Mouse (Mus musculus) yolk sac, embryonic 10.5 days (tissue): ENCODE measurements around the gene Gemin7.
"Not testable (repeated sequence)": the region's sequence is repeated elsewhere in the genome, so short reads cannot be mapped to it uniquely, and the experiment has no call there.

Experiments used
- DNase-seq: peaks from one replicate; pipeline ENCODE4 v3.0.0-alpha.2; 2017; ENCODE audit warnings: low spot score

The Gemin7 gene

GRCm38 (mm10) chr7:19577141-19577852 is at the start of gene Gemin7, which contains the start of gene Zfp296:
Gene Gemin7 (minus strand): TSS chr7:19577595.
Gene Zfp296 (plus strand): TSS chr7:19577287.
- DNase-seq, result peak; percentile 57

DNA sequence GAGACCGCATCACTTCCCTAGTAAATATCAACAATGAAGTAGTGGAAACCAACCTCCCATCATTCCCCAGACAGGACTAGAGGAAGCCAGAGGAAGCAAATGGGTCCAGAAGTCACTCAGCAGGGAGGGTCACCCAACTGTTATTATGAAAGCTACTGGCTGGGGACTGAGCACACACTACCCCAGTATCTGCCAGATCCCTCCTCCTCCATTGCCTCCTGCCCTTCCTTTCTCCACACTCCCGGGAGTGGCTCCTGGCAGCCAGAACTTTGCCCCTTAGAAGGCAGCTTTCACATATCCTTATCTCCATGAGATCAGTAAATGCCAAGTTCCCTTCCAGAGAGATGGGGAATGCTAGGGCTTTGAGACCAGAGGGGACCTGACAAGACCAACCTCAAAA is 46.0 kb upstream of the Gemin7 start:
- DNase-seq, result no peak

DNA sequence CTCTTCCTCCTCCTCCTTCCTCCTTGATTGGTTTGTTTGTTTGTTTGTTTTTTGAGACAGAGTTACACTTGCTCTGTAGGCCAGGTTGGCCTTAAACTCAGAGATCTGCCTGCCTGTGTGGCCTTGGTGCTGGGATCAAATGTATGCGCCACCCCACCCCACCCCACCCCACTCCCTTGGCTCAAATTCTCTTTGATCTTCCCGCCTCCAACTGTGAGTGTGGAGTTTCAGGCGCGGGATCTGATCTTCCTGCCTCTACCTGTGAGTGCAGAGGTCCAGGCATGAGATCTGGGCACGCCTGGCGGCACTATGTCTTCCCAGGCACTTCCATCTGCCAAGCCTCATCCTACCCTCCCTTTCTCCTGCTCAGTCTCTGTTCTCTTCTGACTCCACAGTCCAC is 44.8 kb upstream of the Gemin7 start:
- no peak for DNase-seq

DNA sequence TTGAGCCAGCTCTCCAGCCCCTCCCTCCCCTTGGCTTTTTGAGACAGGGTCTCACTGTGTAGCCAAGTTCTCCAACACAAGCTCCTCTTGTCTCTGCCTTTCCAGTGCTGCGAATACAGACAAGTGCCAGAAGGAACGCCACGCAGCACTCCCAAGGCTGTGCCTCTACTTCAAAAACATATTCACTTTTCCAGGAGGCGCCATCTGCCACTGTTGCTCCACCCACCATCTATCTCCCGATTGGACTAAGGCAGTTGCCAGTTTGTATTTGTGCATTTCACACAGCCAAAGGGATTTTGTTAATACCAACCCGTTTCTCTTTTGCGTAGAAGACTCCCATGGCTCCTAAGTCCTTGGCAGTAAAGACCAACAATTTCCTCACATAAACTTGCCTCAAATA is 43.4 kb upstream of the Gemin7 start:
- DNase-seq, result no peak

- DNase-seq, result peak; percentile 63
Observed at GRCm38 (mm10) chr7:19619004-19619801, 41.8 kb upstream of the Gemin7 start.

DNA sequence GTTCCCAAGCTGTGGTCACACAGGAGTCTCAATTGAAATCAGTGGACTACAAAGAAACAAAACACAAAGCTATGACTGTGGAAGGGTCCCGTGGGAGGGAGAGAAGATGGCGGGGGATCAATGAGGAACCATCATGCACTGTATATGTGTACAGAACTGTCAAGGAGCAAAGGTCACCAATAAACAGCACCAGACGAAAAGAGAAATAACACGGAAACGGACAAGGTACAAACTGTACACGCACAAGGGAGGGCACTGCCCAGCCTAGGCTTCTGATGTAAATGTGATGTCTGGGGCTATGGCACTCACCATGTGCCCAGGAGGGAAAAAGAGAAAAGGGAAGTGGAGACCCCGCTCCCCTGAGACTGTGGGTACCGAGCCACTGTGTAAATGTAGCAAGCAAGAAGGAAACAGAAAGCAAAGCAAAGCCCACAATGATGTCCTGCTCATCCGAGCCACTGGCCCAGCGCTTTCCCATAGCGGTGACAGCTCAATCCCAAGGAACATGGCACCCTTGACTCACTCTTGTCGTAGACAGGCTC is 37.7 kb upstream of the Gemin7 start:
- no peak for DNase-seq

DNA sequence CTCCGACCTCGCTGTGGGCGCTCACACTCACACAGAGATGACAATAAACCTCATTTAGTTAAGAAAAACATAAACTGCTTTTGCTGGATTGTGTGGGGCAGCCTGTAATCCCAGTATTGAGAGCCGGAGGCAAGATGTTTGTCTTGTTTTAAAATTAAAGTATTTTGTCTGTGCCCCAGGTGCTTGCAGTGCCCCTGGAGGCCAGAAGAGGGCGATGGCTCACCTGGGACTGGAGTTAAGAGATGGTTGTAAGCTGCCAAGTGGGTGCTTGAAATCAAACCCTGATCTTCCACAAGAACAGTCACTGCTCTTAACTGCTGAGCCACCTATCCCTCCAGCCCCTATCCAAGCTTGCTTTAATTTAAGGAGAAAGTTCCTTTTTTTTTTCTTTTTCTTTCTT is 33.6 kb upstream of the Gemin7 start:
- DNase-seq, result no peak

- DNase-seq, result no peak
Observed at GRCm38 (mm10) chr7:19609641-19610332, 32.4 kb upstream of the Gemin7 start.

- no peak for DNase-seq
Observed at GRCm38 (mm10) chr7:19607291-19607690, 29.9 kb upstream of the Gemin7 start.

GRCm38 (mm10) chr7:19604606-19605214 is 27.3 kb upstream of the Gemin7 start:
- not testable (repeated sequence) for DNase-seq

GRCm38 (mm10) chr7:19603849-19604605 is 26.6 kb upstream of the Gemin7 start, which contains the start of gene Clasrp:
Gene Clasrp (minus strand): TSS chr7:19604486.
- peak; percentile 93 for DNase-seq

DNA sequence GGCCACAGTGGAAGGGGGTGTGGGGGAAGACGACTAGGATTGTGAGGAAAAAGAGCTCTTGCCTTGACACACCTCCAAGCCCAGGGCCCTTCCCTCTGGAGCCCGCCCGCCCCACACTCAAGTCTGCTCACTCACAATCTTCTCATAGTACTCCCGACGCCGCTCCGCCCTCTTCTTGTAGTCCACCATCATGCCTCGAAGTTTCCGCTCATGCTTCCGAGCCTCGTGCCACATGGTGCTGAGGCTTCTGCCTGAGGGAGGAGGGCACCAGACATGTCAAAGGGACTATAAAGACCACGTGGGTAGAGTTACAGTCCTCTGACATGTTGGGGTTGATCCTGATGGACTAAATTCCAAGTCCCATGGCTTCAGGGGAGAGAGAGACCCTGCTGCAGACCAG is 25.7 kb upstream of the Gemin7 start:
- DNase-seq, result no peak

GRCm38 (mm10) chr7:19600562-19600961 is 23.2 kb upstream of the Gemin7 start:
- no peak for DNase-seq

GRCm38 (mm10) chr7:19593061-19593730 is 15.8 kb upstream of the Gemin7 start:
- DNase-seq, result no peak

- DNase-seq, result peak; percentile 59
Observed at GRCm38 (mm10) chr7:19589917-19590316, 12.5 kb upstream of the Gemin7 start.

DNA sequence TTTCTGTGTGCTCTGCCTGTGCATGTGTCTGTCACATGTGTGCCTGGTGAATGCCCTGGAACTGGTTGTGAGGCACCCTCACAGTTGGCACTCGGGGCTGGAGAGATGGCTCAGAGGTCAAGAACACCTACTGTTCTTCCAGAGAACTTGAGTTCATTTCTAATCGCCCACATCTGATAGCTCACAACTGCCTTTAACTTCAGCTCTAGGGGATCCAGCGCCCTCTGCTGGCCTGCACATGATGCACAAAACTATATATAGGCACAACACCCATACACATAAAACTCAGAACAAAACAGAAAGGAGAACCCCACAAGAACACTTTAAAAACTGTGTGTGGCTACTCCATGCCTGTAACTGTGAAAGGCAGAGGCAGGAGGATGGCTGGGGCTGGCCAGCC is 11.8 kb upstream of the Gemin7 start:
- DNase-seq, result peak; percentile 37

DNA sequence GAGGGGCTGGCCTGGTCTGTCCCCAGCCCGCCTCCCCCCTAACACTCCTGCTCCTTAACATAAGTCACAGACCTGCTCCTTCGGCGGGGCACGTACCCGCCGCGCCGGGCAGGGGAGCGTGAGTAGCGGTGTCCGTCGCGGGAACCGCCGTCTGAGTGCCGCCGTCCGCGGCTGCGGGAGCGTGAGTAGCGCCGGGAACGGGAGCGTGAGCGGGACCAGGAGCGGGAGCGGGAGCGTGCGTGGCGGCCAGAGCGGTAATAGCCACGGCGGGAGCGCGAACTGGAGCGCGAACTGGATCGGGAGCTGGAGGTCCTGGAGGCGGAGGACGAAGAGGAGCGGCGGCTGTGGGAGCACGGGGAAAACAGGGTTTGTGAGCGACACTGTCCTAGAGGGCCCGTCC is 8.9 kb upstream of the Gemin7 start:
- no peak for DNase-seq

DNA sequence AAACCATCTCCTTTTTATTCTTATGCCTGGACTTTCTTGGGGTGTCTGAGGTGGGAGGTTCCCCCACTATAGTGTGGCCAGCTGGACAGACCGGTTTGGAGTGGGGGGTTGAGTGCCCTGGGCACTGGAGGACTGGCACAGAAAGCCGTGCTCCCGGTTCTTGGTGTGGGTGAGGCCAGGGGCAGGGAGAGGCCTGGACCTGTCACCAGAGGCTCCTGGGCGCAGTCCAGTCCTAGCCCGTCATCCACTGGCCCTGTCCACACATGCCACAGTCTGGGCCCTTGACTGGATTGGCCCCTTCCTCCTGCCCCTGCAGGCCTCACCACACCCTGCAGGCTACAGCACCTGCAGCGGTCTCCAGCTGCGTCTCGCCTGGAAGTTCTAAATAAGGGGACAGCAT is 3.2 kb upstream of the Gemin7 start:
- no peak for DNase-seq

DNA sequence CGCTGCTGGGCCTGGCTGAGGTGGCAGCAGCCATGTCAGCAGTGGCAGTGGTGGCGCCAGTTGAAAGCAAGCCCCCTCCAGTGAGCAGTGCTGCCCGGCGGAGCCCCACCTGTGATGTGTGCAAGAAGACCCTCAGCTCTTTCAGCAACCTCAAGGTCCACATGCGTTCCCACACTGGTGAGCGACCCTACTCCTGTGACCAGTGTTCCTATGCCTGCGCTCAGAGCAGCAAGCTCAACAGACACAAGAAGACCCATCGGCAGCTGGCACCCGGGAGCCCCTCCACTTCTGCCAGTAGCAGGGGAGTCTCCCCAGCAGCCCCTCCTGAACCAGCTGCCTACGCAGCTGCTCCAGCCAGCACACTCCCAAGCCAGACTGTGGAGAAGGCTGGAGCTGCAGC is 2.4 kb upstream of the Gemin7 start:
- DNase-seq, result no peak

- DNase-seq, result no peak
Observed at GRCm38 (mm10) chr7:19578436-19578835, 1.0 kb upstream of the Gemin7 start.
